Comparison of ENCODE assay signal across 13 mouse cellular contexts in genomic region chr2:120446373-120446772, GRCm38 (mm10). TPM values are rescaled to one million over a fixed set of nuclear protein-coding genes. Genes with fewer than 3 reads are reported as not detected.
DNase-seq lines count a peak whose midpoint lies in the region; ATAC-seq lines count a peak whose summit lies in the region.
"Had no signal": no experiment of that assay in that cellular context is flagged by ENCODE, and none has a peak within 500 bp of the region (broad histone marks: within the 10 kb centered on the region; RNA-seq: fewer than 3 reads in every experiment).

No protein-coding gene starts in this region.

- no peak overlapping the region for H3K4me3 ChIP-seq in stomach, embryonic 16.5 days (replicated peaks; ENCODE audit: low read length)
- H3K4me3 ChIP-seq: forebrain, embryonic 10.5 days; lung, embryonic 15.5 days; midbrain, embryonic 15.5 days; neural tube, embryonic 15.5 days had no signal

- no peaks in the 10 kb centered on the region for H3K36me3 ChIP-seq in stomach, embryonic 16.5 days (ENCODE audit: control insufficient read depth, insufficient read depth, low read length)
- H3K36me3 ChIP-seq: forebrain, embryonic 10.5 days; lung, embryonic 15.5 days; midbrain, embryonic 15.5 days; neural tube, embryonic 15.5 days had no signal

- H3K9ac ChIP-seq in stomach, embryonic 16.5 days (ENCODE audit: low read length) = no peak overlapping the region
- H3K9ac ChIP-seq: lung, embryonic 15.5 days; midbrain, embryonic 15.5 days; neural tube, embryonic 15.5 days had no signal

- 58% methylated on average over 10 of the region's 10 CpGs for WGBS in stomach, embryonic 16.5 days

- H3K4me1 ChIP-seq in stomach, embryonic 16.5 days (ENCODE audit: control insufficient read depth, insufficient read depth, low read length) = no peaks in the 10 kb centered on the region
- H3K4me1 ChIP-seq: lung, embryonic 15.5 days; midbrain, embryonic 15.5 days; neural tube, embryonic 15.5 days had no signal

- H3K27me3 ChIP-seq in stomach, embryonic 16.5 days (ENCODE audit: control insufficient read depth, insufficient read depth, low read length) = no peaks in the 10 kb centered on the region
- H3K27me3 ChIP-seq: lung, embryonic 15.5 days; midbrain, embryonic 15.5 days; neural tube, embryonic 15.5 days had no signal

- DNase-seq in layer of hippocampus, adult 9-11 months = peak; percentile 19
- no peak for DNase-seq in layer of hippocampus, adult 9-10 months (ENCODE audit: low spot score)
- DNase-seq in liver = peak; percentile 74
- DNase-seq in ovary, postnatal 10 days (ENCODE audit: low spot score) = no peak
- DNase-seq in urinary bladder, postnatal 14 days (ENCODE audit: low spot score) = no peak
- DNase-seq: kidney, postnatal 36 days; right cerebral cortex, postnatal 14 days had no signal

- H3K9me3 ChIP-seq in stomach, embryonic 16.5 days (replicated peaks; ENCODE audit: control insufficient read depth, low read length) = no peaks in the 10 kb centered on the region
- H3K9me3 ChIP-seq: forebrain, embryonic 10.5 days; lung, embryonic 15.5 days; midbrain, embryonic 15.5 days; neural tube, embryonic 15.5 days had no signal

- no peak overlapping the region for H3K27ac ChIP-seq in stomach, embryonic 16.5 days (ENCODE audit: low read length)
- H3K27ac ChIP-seq: forebrain, embryonic 10.5 days; lung, embryonic 15.5 days; midbrain, embryonic 15.5 days; neural tube, embryonic 15.5 days had no signal

- no peak overlapping the region for H3K4me2 ChIP-seq in stomach, embryonic 16.5 days (ENCODE audit: low read depth, low read length)
- H3K4me2 ChIP-seq: lung, embryonic 15.5 days; midbrain, embryonic 15.5 days; neural tube, embryonic 15.5 days had no signal

- ATAC-seq in common myeloid progenitor, adult 5-6 weeks (replicated peaks; ENCODE audit: low read depth, poor library complexity, severe bottlenecking) = peak; percentile 100
- ATAC-seq in stomach, embryonic 16.5 days (ENCODE audit: insufficient read depth, low FRiP score) = peak; percentile 58; the same call in 1 of the 2 replicates
- ATAC-seq: midbrain, embryonic 15.5 days had no signal

RNA-seq across cellular contexts. Expression of gene Capn3, which starts 9.4 kb away (rescaled TPM):
- 1.2 and 1.7 TPM in 2 replicates for total RNA-seq in common myeloid progenitor, adult 5-6 weeks (2017)
- polyA plus RNA-seq in stomach, embryonic 16.5 days (2015; fragmentation: Nextera tagmentation; extraction: Ambion mirVana) = 0.92 and 1.3 TPM in 2 replicates

RNA-seq across cellular contexts. Expression of gene Tmem87a, which starts 42.5 kb away (rescaled TPM):
- 49.7 and 63.7 TPM in 2 replicates for total RNA-seq in common myeloid progenitor, adult 5-6 weeks (2017)
- 12.3 and 14.8 TPM in 2 replicates for polyA plus RNA-seq in stomach, embryonic 16.5 days (2015; fragmentation: Nextera tagmentation; extraction: Ambion mirVana)

RNA-seq across cellular contexts. Expression of gene Ganc, which starts 42.7 kb away (rescaled TPM):
- total RNA-seq in common myeloid progenitor, adult 5-6 weeks (2017) = 20.6 and 21.9 TPM in 2 replicates
- 9.0 and 10.3 TPM in 2 replicates for polyA plus RNA-seq in stomach, embryonic 16.5 days (2015; fragmentation: Nextera tagmentation; extraction: Ambion mirVana)

Comparison
In these comparisons a context has a peak if more than half of its experiments do, and no peak if none do; other contexts are left out.
1. DNase-seq: peak in layer of hippocampus, adult 9-11 months (single experiment) and liver (single experiment); none in layer of hippocampus, adult 9-10 months (single experiment), ovary, postnatal 10 days (single experiment) and urinary bladder, postnatal 14 days (single experiment).